Mouse (Mus musculus) layer of hippocampus, adult 2 months (tissue): ENCODE data around the gene Jph4. TPM values are rescaled to one million over a fixed set of nuclear protein-coding genes. Genes with fewer than 3 reads are reported as not detected.

Experiments
- DNase-seq, 2 experiments: peaks; one replicate each; pipeline ENCODE4 v3.0.0; 2022; ENCODE audit warnings: low spot score in 2 of 2
- H3K27ac ChIP-seq: fragments of 200-600 bp; 2 replicates; pipeline ENCODE4 v1.8.1; 2022
- H3K4me3 ChIP-seq: fragments of 200-600 bp; 2 replicates; pipeline ENCODE4 v1.8.1; 2022; ENCODE audit warnings: mild to moderate bottlenecking
- CTCF ChIP-seq: fragments of 200-600 bp; conservative IDR thresholded peaks from 2 replicates; pipeline ENCODE4 v1.8.1; 2022; ENCODE audit warnings: antibody characterized with exemption, mild to moderate bottlenecking, moderate library complexity
- total RNA-seq, 2 experiments: library from RNA; stranded (reverse); gene quantifications; 2 replicates each; pipeline ENCODE4 v1.2.3; 2021

Gene Jph4
- total RNA-seq, 2 experiments from 2014 or later: 453 to 476 TPM

DNA sequence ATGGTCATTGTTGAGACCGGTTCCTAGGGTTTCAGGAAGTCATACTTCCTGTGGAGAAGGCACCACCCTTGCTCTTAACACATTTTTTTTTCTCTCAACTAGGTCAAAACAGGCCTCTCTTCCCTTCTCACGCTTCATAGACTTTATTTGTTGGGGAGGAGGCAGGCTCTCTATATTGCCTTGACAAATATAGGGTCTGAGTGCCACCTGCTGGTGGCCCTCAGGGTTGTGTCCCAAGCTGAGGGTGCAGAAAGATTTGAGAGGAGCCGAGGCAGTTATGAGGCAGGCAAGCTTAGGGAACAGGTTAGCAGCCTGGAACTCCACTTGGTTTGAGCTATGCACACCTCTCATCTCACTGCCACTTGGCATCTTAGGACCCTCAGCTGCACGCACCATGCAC is 18.7 kb downstream of the Jph4 start:
- peak in 1 of 2 experiments; percentile 45 for DNase-seq
- Histone ChIP-seq H3K4me3 (no peak overlapping the region), H3K27ac (peak overlapping the region; percentile 62; the same call in 1 of the 2 replicates)
- peak; percentile 85 for TF ChIP-seq CTCF

DNA sequence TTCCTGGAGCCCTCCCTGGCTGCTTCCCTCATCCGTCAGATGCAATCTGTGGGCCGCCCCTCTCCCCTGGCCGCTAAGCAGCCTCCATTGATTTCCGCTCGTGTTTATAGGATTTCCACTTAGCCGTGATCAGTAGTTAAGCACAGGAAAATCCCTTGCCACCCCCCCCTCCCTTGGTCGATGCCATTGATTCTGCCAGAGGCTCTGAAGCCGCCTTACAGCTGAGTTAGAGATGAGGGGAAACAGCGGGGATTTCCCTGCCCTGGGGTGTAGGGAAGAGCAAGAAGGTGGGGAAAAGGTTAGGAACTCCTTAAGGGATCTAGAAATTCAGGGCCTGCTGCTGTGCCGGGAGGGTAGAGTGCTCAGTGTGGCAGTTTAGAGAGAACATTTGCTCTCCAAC is 19.1 kb downstream of the Jph4 start:
- DNase-seq: no peak
- no peak overlapping the region for H3K4me3 ChIP-seq
- peak overlapping the region; percentile 96; the same call in 1 of the 2 replicates for H3K27ac ChIP-seq
- no peak for TF ChIP-seq CTCF

DNA sequence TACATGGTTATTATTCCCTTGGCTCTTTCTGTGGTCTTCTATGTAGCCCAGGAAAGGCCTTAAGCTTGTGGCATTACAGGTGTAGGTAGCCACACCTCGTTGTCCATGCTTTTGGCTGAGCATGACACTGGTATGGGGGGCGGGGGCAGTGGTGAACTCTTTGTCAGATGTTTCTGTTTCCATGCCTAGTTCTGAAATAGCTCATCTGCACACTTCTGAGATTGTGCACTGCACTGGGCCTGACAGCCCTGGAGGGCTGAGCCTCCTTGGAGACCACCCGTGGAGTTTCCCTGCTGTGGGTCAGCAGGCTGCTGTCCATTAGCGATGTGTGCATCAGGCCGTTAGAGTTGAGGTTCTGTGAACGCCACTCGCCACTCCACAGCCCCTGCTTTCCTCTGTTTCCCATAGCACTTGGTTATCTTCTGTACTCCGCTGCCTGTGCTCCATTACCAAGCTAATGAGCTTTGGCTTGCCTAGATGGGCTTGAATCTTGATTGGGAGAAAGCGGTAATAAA is 20.1 kb downstream of the Jph4 start:
- no peak for TF ChIP-seq CTCF
- H3K27ac ChIP-seq: peak overlapping the region; percentile 96; the same call in 1 of the 2 replicates
- no peak for DNase-seq
- H3K4me3 ChIP-seq: peak overlapping the region; percentile 13; the same call in 1 of the 2 replicates

DNA sequence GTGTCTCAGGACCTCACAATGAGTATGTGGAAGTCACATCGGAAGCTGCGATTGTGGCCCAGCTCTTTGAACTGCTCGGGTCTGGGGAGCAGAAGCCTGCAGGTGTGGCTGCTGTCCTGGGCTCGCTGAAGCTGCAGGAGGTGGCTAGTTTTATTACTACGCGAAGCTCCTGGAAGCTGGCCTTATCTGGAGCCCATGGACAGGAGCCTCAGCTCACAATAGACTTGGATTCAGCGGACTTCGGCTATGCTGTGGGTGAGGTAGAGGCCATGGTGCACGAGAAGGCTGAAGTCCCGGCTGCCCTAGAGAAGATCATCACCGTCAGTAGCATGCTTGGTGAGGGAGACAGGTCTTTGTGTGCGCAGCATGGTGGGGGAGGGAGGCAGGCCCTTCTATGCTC is 21.1 kb downstream of the Jph4 start:
- TF ChIP-seq CTCF: no peak
- H3K27ac ChIP-seq: peak overlapping the region; percentile 96
- peak overlapping the region; percentile 69 for H3K4me3 ChIP-seq
- DNase-seq: no peak

DNA sequence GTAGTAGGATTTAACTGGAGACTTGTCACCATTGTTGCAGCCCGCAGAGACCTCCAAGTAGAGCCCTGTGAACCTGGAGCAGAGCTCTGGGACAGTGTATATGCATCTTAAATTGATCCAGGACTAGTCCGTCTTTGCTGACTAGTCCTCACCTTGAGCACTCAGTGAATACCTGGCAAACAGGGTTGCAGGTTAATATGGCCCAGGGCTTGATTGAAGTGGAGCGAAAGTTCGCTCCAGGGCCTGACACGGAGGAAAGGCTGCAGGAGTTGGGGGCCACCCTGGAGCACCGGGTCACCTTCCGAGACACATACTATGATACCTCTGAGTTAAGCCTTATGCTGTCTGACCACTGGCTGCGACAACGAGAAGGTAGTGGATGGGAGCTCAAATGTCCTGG is 21.5 kb downstream of the Jph4 start:
- no peak for TF ChIP-seq CTCF
- DNase-seq: no peak
- H3K27ac ChIP-seq: peak overlapping the region; percentile 96
- peak overlapping the region; percentile 69 for H3K4me3 ChIP-seq

DNA sequence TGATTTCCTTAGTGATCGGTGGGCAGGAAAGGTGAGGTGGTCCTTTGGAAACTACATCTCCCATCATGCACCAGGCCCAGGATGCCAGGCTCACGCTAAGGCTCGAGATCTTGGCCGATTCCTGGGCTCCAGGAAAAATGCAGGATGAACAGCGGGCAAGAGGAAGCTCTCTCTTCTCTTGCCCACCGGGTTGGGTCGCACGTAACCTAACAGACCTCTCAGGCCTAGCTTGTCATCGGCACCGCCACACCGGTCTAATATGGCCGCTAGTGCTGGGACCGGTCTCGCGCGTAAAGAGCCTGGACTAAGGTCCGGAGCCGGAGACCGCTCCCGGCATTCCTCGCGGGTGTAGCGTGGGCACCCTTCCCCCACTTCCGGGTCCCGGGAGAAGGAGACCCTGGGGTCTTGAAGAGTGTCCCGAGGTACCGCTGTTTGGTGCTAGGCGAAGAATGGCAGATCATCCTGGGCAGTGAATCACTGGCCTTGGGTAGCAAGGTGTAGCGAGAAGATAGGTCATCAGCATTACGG is 22.0 kb downstream of the Jph4 start, which contains the start of gene Thtpa:
TSS of gene Thtpa (plus strand) at position 81 of the 528 bp plus-strand sequence.
- DNase-seq: peak in 1 of 2 experiments; percentile 76
- no peak for TF ChIP-seq CTCF
- H3K4me3 ChIP-seq: peak within 1 kb of the TSS; percentile 69
- H3K27ac ChIP-seq: peak within 1 kb of the TSS; percentile 96

DNA sequence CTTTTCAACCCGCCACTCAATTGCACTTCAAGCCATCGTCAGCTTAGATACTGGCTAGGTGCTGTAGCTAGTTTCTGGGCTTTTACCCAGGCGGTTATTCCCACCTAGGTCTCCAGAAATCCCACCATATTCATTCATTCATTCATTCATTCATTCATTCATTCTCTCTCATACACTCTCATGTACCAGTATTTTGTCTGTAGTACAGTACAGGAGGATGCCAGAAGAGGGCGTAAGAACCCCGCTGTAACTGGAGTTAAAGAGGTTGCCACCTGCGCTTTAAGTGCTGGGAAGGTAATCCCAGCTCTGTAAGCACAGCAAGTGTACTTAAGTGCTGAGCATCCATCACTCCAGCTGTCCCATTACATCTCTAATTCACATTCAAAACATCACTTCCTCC is 22.8 kb downstream of the Jph4 start:
- peak; percentile 34; the same call in 1 of the 2 replicates for TF ChIP-seq CTCF
- Histone ChIP-seq H3K4me3 (no peak overlapping the region), H3K27ac (peak overlapping the region; percentile 96; the same call in 1 of the 2 replicates)
- DNase-seq: no peak

DNA sequence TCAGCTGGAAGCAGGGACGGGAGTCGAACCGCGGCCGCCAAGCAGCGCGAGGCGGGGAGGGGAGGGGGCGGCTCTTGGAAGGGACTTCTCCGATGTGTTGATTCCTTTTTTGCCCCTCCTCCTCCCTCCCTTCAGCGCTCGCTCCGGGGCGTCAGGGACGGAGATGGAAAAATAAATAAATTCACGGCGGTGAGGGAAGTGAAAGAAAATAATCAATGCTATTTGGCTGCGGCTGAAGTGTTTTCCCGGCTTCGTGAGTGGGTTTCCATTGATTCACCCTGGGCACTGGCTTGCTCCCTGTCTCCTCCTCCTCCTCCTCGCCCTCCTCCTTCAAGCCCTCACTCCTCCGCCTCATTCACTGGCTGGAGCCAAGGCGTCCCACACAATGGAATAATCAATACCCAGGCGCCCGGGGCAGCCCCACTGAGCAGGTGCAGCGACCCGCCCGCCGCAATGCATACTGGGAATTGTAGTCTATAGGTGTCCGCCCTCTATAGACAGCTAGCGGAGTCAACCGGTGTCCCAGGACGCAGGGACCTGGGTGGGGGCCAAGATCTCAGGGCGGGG is 24.6 kb downstream of the Jph4 start, which contains the start of gene Zfhx2:
TSS of gene Zfhx2 (minus strand) at position 314 of the 567 bp plus-strand sequence.
- Histone ChIP-seq H3K27ac (peak within 1 kb of the TSS; percentile 96), H3K4me3 (peak within 1 kb of the TSS; percentile 85)
- peak; percentile 59 for TF ChIP-seq CTCF
- DNase-seq: peak; percentile 96 to 98

DNA sequence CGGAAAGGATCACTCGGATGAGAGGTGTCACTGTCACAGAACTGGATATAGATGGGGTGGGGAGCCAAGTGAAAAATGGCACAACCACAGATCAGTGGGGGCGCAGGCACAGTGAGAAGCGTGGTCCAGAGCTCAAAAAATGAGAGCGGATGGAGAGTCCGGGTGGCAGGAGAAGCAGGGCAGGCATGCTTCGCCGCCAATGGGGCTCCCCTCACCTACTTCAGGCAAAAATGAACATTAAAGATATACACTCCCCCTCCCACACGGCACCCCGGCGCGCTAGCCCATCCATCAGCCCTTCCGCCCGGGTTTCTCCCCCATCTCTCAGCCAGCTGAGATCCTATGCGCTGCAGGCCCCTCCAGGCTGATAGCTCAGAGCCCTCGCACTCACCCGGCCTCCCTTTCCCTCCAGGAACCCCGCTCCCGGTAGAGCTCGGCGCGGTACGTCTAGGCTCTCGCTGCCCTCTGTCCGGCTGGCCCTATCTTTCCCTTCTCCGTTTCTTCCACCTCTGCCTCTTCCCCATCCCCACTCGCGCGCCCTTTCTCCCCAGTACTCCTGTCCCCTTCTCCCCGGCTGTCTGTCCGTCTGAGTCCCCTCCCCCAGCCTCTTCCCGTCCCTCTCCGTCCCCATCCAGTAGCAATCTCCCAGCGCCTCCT is 25.4 kb downstream of the Jph4 start:
- TF ChIP-seq CTCF: no peak
- H3K4me3 ChIP-seq: peak overlapping the region; percentile 85
- H3K27ac ChIP-seq: peak overlapping the region; percentile 96
- DNase-seq: peak in 1 of 2 experiments; percentile 51

DNA sequence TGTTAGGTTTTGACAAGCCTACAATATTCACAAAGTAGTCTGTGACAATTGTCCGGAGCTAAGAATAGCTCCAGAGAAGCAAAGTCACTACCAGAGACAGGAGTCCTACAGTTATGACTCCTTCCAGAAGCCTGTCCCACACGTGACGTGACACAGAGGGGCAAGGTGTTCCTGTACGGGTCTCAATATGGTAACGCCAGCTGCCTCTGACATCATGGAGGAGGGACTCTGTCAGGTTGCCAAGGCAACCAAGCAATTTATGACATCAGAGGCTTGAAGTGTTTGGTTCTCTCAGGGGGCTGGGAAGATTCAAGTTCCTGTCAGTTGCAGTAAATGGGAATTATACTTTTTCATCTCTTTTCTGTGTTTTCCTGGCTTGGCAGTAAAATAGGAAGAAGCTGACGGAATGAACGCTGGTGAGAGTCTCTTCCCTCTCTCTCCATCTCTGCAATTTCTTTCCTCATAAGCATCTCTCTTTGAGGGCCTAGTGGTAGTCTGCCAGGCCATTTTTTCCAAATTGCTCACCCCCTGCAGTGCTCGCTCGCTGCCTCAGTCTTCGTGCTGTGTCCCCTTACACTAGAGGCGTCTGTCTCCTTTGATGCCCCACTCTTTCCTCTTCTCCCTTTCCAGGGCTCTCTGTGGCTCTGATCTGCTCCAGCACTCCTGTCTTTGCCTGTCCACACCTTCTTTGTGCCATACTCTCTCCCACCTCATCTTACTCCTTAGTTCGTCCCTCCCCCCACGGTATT is 27.4 kb downstream of the Jph4 start:
- no peak for TF ChIP-seq CTCF
- DNase-seq: peak in 1 of 2 experiments; percentile 75
- Histone ChIP-seq H3K4me3 (peak overlapping the region; percentile 85), H3K27ac (peak overlapping the region; percentile 96)

DNA sequence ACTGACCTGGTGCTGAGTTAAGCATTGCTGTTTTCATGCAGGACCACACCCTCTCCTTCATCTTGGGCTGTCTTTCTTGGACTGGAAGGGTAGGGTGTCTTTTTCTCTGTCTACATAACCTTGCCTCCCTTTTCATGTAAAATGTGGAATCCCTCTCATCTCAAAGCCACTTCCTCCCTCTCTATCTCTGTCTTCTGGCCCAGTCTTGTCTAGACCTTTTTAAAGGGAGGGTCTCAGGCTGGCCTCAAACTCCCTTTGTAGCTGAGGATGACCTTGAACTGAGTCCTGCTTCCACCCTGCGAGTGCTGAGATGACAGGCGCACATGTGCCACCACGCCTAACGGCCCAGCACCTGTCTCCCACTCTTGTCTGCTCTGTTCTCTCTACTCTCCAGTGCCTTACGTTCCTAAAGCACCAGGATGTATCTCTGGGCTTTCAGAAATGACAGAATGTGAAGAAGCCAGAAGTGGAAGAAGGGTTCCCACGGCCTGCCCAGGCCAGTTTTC is 30.7 kb downstream of the Jph4 start:
- H3K27ac ChIP-seq: peak overlapping the region; percentile 49
- TF ChIP-seq CTCF: no peak
- no peak for DNase-seq
- no peak overlapping the region for H3K4me3 ChIP-seq

DNA sequence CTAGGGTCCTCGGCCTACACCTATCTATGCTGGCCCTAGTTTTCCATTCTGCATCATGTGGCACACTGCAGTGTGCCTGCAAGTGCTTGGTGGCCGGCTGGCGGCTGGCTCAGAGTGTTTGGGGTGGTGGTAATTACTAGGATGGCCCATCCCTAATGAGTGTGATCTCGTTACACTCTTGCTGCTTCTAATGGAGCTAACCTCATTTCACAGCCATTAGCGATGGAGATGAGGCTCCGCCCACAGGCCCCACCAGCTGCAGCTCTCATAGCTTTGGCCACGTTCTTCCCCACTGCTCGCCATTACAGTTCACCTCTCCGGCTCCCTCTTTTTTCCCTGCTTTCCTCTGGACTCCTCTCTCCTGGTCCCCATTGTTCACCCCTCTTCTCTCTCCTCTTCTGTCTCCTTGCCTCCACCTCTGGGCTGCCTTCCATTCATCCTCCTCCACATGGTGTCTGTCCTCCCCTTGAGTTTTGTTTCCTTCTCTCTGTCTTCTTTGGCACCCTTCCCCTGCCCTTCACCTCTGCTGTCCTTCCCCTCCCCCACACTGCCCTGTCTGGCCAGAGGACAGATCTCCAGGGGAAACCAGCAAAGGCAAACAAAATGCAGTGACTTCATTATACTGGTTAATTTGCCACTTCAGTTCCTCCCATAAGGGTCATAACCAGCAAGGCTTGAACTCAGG is 31.3 kb downstream of the Jph4 start:
- DNase-seq: no peak
- Histone ChIP-seq H3K27ac (peak overlapping the region; percentile 49), H3K4me3 (no peak overlapping the region)
- TF ChIP-seq CTCF: no peak
